Comparison of ENCODE assay signal across 30 mouse cellular contexts in the genomic region with DNA sequence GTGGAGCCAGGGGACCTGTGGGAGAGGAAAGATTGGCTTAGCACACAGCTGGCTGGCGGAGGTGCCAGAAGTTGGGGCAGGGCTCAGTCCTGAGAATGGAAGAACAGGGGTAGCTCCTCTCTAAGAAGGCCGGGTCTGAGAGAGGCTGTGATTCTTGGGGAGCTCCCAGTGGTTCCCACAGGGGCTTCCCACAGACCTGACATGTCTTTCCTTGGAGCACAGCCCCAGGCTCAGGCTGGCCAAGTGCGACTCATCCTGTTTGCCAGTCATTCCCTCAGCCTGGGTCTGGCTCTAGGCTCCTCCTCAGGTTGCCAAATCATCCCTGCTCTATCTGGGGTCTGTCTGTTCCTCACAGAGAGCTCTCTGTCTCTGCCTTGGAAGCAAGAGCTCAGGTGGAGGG. TPM values are rescaled to one million over a fixed set of nuclear protein-coding genes. Genes with fewer than 3 reads are reported as not detected.
DNase-seq lines count a peak whose midpoint lies in the region; ATAC-seq lines count a peak whose summit lies in the region.
"Had no signal": no experiment of that assay in that cellular context is flagged by ENCODE, and none has a peak within 500 bp of the region (broad histone marks: within the 10 kb centered on the region; RNA-seq: fewer than 3 reads in every experiment).

No protein-coding gene starts in this region.

- H3K27me3 ChIP-seq in lung, embryonic 16.5 days (ENCODE audit: control insufficient read depth, insufficient read depth, low read depth, low read length), result no peaks in the 10 kb centered on the region
- H3K27me3 ChIP-seq: embryonic facial prominence, embryonic 12.5 days; forebrain, embryonic 15.5 days; hindbrain, embryonic 15.5 days; limb, embryonic 13.5 days; midbrain, embryonic 12.5 days; neural tube, embryonic 12.5 days had no signal

- H3K27ac ChIP-seq in lung, embryonic 16.5 days (ENCODE audit: low read length), result no peak overlapping the region
- H3K27ac ChIP-seq: embryonic facial prominence, embryonic 12.5 days; forebrain, embryonic 10.5 days; forebrain, embryonic 15.5 days; hindbrain, embryonic 10.5 days; hindbrain, embryonic 15.5 days; limb, embryonic 13.5 days; midbrain, embryonic 12.5 days; neural tube, embryonic 12.5 days had no signal

- H3K9ac ChIP-seq in lung, embryonic 16.5 days (ENCODE audit: low read length), result peak overlapping the region; percentile 22; the same call in 1 of the 2 replicates
- H3K9ac ChIP-seq: embryonic facial prominence, embryonic 12.5 days; forebrain, embryonic 15.5 days; heart, embryonic 12.5 days; hindbrain, embryonic 15.5 days; limb, embryonic 13.5 days; midbrain, embryonic 12.5 days; neural tube, embryonic 12.5 days had no signal

- DNase-seq in cerebellum, adult 11 months, result peak; percentile 12
- no peak for DNase-seq in lung, postnatal 4 days
- peak; percentile 86 for DNase-seq in 3T3-L1 (ENCODE audit: low read depth, low spot score)
- DNase-seq in fibroblast of lung, adult 2 months (ENCODE audit: low read depth), result peak; percentile 64
- no peak for DNase-seq in layer of hippocampus, adult 18-20 months (ENCODE audit: low spot score in 2 of 2)
- DNase-seq: adrenal gland, postnatal 10 days; cerebellum, adult 8-10 months; gastrocnemius, postnatal 25 days; heart, adult 18-20 months; heart, postnatal 10 days; kidney, adult 11 months; kidney, postnatal 14 days; lung, postnatal 14 days; thymus, adult 2 months; thymus, postnatal 36 days had no signal

- H3K9me3 ChIP-seq in lung, embryonic 16.5 days (ENCODE audit: control insufficient read depth, low read length), result no peaks in the 10 kb centered on the region
- H3K9me3 ChIP-seq: embryonic facial prominence, embryonic 12.5 days; forebrain, embryonic 10.5 days; forebrain, embryonic 15.5 days; heart, embryonic 12.5 days; hindbrain, embryonic 10.5 days; hindbrain, embryonic 15.5 days; limb, embryonic 13.5 days; midbrain, embryonic 12.5 days; neural tube, embryonic 12.5 days had no signal

- ATAC-seq in cerebellum, adult (ENCODE audit: insufficient number of reproducible peaks, low FRiP score, low TSS enrichment), result no peak
- no peak; the same call in 1 of the 2 replicates for ATAC-seq in lung, embryonic 16.5 days (ENCODE audit: low read depth)
- ATAC-seq: forebrain, embryonic 15.5 days; inflammation-experienced regulatory T-cells, adult 6 months had no signal

- H3K4me2 ChIP-seq in lung, embryonic 16.5 days (ENCODE audit: low read depth, low read length), result no peak overlapping the region
- H3K4me2 ChIP-seq: embryonic facial prominence, embryonic 12.5 days; forebrain, embryonic 15.5 days; heart, embryonic 12.5 days; hindbrain, embryonic 15.5 days; limb, embryonic 13.5 days; liver, embryonic 11.5 days; midbrain, embryonic 12.5 days; neural tube, embryonic 12.5 days had no signal

- WGBS in lung, embryonic 16.5 days, result 74% methylated on average over 3 of the region's 3 CpGs

- no peak overlapping the region for H3K4me3 ChIP-seq in lung, embryonic 16.5 days (ENCODE audit: low read length)
- H3K4me3 ChIP-seq: embryonic facial prominence, embryonic 12.5 days; forebrain, embryonic 10.5 days; forebrain, embryonic 15.5 days; heart, embryonic 12.5 days; hindbrain, embryonic 10.5 days; hindbrain, embryonic 15.5 days; limb, embryonic 13.5 days; midbrain, embryonic 12.5 days; myocyte; neural tube, embryonic 12.5 days had no signal

- H3K36me3 ChIP-seq in lung, embryonic 16.5 days (ENCODE audit: control insufficient read depth, insufficient read depth, low read length), result no peaks in the 10 kb centered on the region
- H3K36me3 ChIP-seq: embryonic facial prominence, embryonic 12.5 days; forebrain, embryonic 10.5 days; forebrain, embryonic 15.5 days; heart, embryonic 12.5 days; hindbrain, embryonic 10.5 days; hindbrain, embryonic 15.5 days; limb, embryonic 13.5 days; midbrain, embryonic 12.5 days; neural tube, embryonic 12.5 days had no signal

- peaks cover 15% of the 10 kb centered on the region for H3K4me1 ChIP-seq in lung, embryonic 16.5 days (replicated peaks; ENCODE audit: control insufficient read depth, insufficient read depth, low read length)
- H3K4me1 ChIP-seq: forebrain, embryonic 15.5 days; hindbrain, embryonic 15.5 days; limb, embryonic 13.5 days; midbrain, embryonic 12.5 days had no signal

RNA-seq across cellular contexts. Expression of gene Faim2, which starts 17.3 kb away (rescaled TPM):
- polyA plus RNA-seq in lung, embryonic 16.5 days (2015; fragmentation: Nextera tagmentation; extraction: Ambion mirVana), result 0.93 and 0.94 TPM in 2 replicates
- 100 to 1,000 TPM; 421 to 452 TPM for total RNA-seq in layer of hippocampus, adult 18-20 months (2021)
- polyA plus RNA-seq: kidney, embryonic 14.5 days had no signal

RNA-seq across cellular contexts. Expression of gene Bcdin3d, which starts 36.1 kb away (rescaled TPM):
- polyA plus RNA-seq in lung, embryonic 16.5 days (2015; fragmentation: Nextera tagmentation; extraction: Ambion mirVana), result 13.4 and 13.7 TPM in 2 replicates
- total RNA-seq in layer of hippocampus, adult 18-20 months (2021), result 1 to 10 TPM; 5.0 TPM

RNA-seq across cellular contexts. Expression of gene Nckap5l, which starts 53.1 kb away (rescaled TPM):
- 7.5 and 9.5 TPM in 2 replicates for polyA plus RNA-seq in lung, embryonic 16.5 days (2015; fragmentation: Nextera tagmentation; extraction: Ambion mirVana)
- total RNA-seq in layer of hippocampus, adult 18-20 months (2021), result 10 to 100 TPM; 15.8 to 16.5 TPM

Comparison
In these comparisons a context has a peak if more than half of its experiments do, and no peak if none do; other contexts are left out.
1. DNase-seq: peak in cerebellum, adult 11 months (single experiment), 3T3-L1 (single experiment) and fibroblast of lung, adult 2 months (single experiment); none in lung, postnatal 4 days (0 of 2) and layer of hippocampus, adult 18-20 months (0 of 2).